Mouse (Mus musculus): ENCODE measurements around the gene Rimkla.

- TF ChIP-seq CTCF (IDR thresholded peaks at IDR 0.05; ENCODE audit: borderline replicate concordance, insufficient read depth, low read length): no peak
- TF ChIP-seq POLR2A (IDR thresholded peaks at IDR 0.05; ENCODE audit: low read depth, low read length): no peak
Observed at GRCm38 (mm10) chr4:119498319-119498848, 6.0 kb upstream of the Rimkla start.
